Mouse (Mus musculus) liver, embryonic 16.5 days (tissue): ENCODE data around the gene Cracr2a. TPM values are rescaled to one million over a fixed set of nuclear protein-coding genes. Genes with fewer than 3 reads are reported as not detected.

Experiments
- ATAC-seq: fragments of 200-750 bp; cut with Nextera tagmentation; 2 replicates; pipeline ENCODE4 v1.8.0; 2017; ENCODE audit warnings: low read depth, mild to moderate bottlenecking, moderate number of reproducible peaks, moderate library complexity
- H3K27ac ChIP-seq: fragments of 300-500 bp; sonication (generic); 2 replicates; pipeline ENCODE4 v1.5.1; 2014; ENCODE audit warnings: mild to moderate bottlenecking, low read length
- H3K27me3 ChIP-seq: fragments of 300-500 bp; sonication (generic); 2 replicates; pipeline ENCODE4 v1.6.1; 2014; ENCODE audit warnings: low read depth, low read length, mixed read lengths; ENCODE audit not compliant: control insufficient read depth, insufficient read depth
- H3K36me3 ChIP-seq: fragments of 300-500 bp; sonication (generic); 2 replicates; pipeline ENCODE4 v1.6.1; 2014; ENCODE audit warnings: mild to moderate bottlenecking; ENCODE audit not compliant: control insufficient read depth, insufficient read depth
- H3K4me1 ChIP-seq: fragments of 300-500 bp; sonication (generic); 2 replicates; pipeline ENCODE4 v1.6.1; 2014; ENCODE audit warnings: low read depth, low read length, mixed read lengths; ENCODE audit not compliant: control insufficient read depth
- H3K4me2 ChIP-seq: fragments of 300-500 bp; sonication (generic); 2 replicates; pipeline ENCODE4 v1.6.1; 2014; ENCODE audit warnings: low read depth, low read length, mixed read lengths
- H3K4me3 ChIP-seq: fragments of 300-500 bp; sonication (generic); 2 replicates; pipeline ENCODE4 v1.5.1; 2014; ENCODE audit warnings: low read depth, mild to moderate bottlenecking, low read length
- H3K9ac ChIP-seq: fragments of 300-500 bp; sonication (generic); 2 replicates; pipeline ENCODE4 v1.6.1; 2014; ENCODE audit warnings: low read depth, low read length
- H3K9me3 ChIP-seq: fragments of 300-500 bp; sonication (generic); replicated peaks from 2 replicates; pipeline ENCODE4 v1.6.1; 2016; ENCODE audit warnings: low read length; ENCODE audit not compliant: control insufficient read depth
- WGBS: fragments of 180-500 bp; shearing (Covaris S2); extraction: QIAGEN DNeasy Blood & Tissue Kit; methylation state at CpG from one replicate; pipeline ENCODE4 v1.1.7; 2014; ENCODE audit not compliant: insufficient replicate concordance; 5-methylcytosine and 5-hydroxymethylcytosine counted together
- polyA plus RNA-seq: library from polyadenylated mRNA; unstranded; fragments of >200 nt; fragmentation: Nextera tagmentation; extraction: Ambion mirVana; gene quantifications from 2 replicates; pipeline ENCODE4 v1.2.1, GENCODE M21; 2015

Cracr2a gene
- polyA plus RNA-seq, 1 experiment from 2014 or later: 1.3 TPM

- H3K4me1 ChIP-seq: no peaks in the 10 kb centered on the region
- 69% methylated on average over 2 of the region's 2 CpGs for WGBS
- H3K36me3 ChIP-seq: no peaks in the 10 kb centered on the region
- H3K27me3 ChIP-seq: no peaks in the 10 kb centered on the region
- no peak overlapping the region for H3K9ac ChIP-seq
- no peak overlapping the region for H3K4me2 ChIP-seq
- ATAC-seq: no peak
- no peak overlapping the region for H3K4me3 ChIP-seq
- no peak overlapping the region for H3K27ac ChIP-seq
- no peaks in the 10 kb centered on the region for H3K9me3 ChIP-seq
These were observed 73.7 kb downstream of the Cracr2a start for GRCm38 (mm10) chr6:127634858-127635257.

GRCm38 (mm10) chr6:127635462-127636189 is 74.5 kb downstream of the Cracr2a start:
- Histone ChIP-seq H3K4me3 (no peak overlapping the region), H3K27me3 (no peaks in the 10 kb centered on the region), H3K9ac (no peak overlapping the region), H3K36me3 (no peaks in the 10 kb centered on the region), H3K4me2 (no peak overlapping the region), H3K9me3 (no peaks in the 10 kb centered on the region), H3K4me1 (no peaks in the 10 kb centered on the region), H3K27ac (no peak overlapping the region)
- ATAC-seq: no peak
- 76% methylated on average over 9 of the region's 9 CpGs for WGBS

GRCm38 (mm10) chr6:127641077-127641801 is 80.1 kb downstream of the Cracr2a start:
- ATAC-seq: no peak
- Histone ChIP-seq H3K4me2 (no peak overlapping the region), H3K4me3 (no peak overlapping the region), H3K27ac (no peak overlapping the region), H3K9me3 (no peaks in the 10 kb centered on the region), H3K27me3 (no peaks in the 10 kb centered on the region), H3K4me1 (no peaks in the 10 kb centered on the region), H3K9ac (no peak overlapping the region), H3K36me3 (no peaks in the 10 kb centered on the region)
- WGBS: 45% methylated on average over 8 of the region's 8 CpGs

- H3K36me3 ChIP-seq: no peaks in the 10 kb centered on the region
- ATAC-seq: no peak
- no peaks in the 10 kb centered on the region for H3K27me3 ChIP-seq
- 55% methylated on average over 4 of the region's 4 CpGs for WGBS
- H3K4me1 ChIP-seq: no peaks in the 10 kb centered on the region
- H3K4me3 ChIP-seq: no peak overlapping the region
- no peak overlapping the region for H3K27ac ChIP-seq
- no peak overlapping the region for H3K9ac ChIP-seq
- H3K9me3 ChIP-seq: no peaks in the 10 kb centered on the region
- no peak overlapping the region for H3K4me2 ChIP-seq
These were observed 94.8 kb downstream of the Cracr2a start for GRCm38 (mm10) chr6:127655988-127656387.

- no peak overlapping the region for H3K9ac ChIP-seq
- WGBS: 78% methylated on average over 11 of the region's 11 CpGs
- H3K4me1 ChIP-seq: no peaks in the 10 kb centered on the region
- no peak overlapping the region for H3K4me2 ChIP-seq
- H3K27ac ChIP-seq: no peak overlapping the region
- ATAC-seq: no peak
- no peaks in the 10 kb centered on the region for H3K9me3 ChIP-seq
- H3K27me3 ChIP-seq: no peaks in the 10 kb centered on the region
- H3K36me3 ChIP-seq: no peaks in the 10 kb centered on the region
- no peak overlapping the region for H3K4me3 ChIP-seq
These were observed 96.0 kb downstream of the Cracr2a start for GRCm38 (mm10) chr6:127657152-127657551.

- WGBS: 75% methylated on average over 5 of the region's 5 CpGs
These were observed 98.3 kb downstream of the Cracr2a start for GRCm38 (mm10) chr6:127659472-127659871.

GRCm38 (mm10) chr6:127659966-127660365 is 98.8 kb downstream of the Cracr2a start:
- 75% methylated on average over 4 of the region's 4 CpGs for WGBS
- no peak overlapping the region for H3K27ac ChIP-seq
- ATAC-seq: no peak
- no peaks in the 10 kb centered on the region for H3K4me1 ChIP-seq
- H3K27me3 ChIP-seq: no peaks in the 10 kb centered on the region
- no peaks in the 10 kb centered on the region for H3K9me3 ChIP-seq
- no peak overlapping the region for H3K4me2 ChIP-seq
- no peak overlapping the region for H3K9ac ChIP-seq
- H3K4me3 ChIP-seq: no peak overlapping the region
- H3K36me3 ChIP-seq: no peaks in the 10 kb centered on the region

More at GRCm38 (mm10) chr6:127659472-127659871, 98.3 kb downstream of the Cracr2a start:
- Histone ChIP-seq H3K36me3 (no peaks in the 10 kb centered on the region), H3K4me2 (no peak overlapping the region), H3K27me3 (no peaks in the 10 kb centered on the region), H3K9ac (no peak overlapping the region), H3K4me1 (no peaks in the 10 kb centered on the region), H3K9me3 (no peaks in the 10 kb centered on the region), H3K4me3 (no peak overlapping the region), H3K27ac (no peak overlapping the region)
- ATAC-seq: no peak

- H3K4me1 ChIP-seq: no peaks in the 10 kb centered on the region
- H3K9ac ChIP-seq: no peak overlapping the region
- ATAC-seq: no peak
- H3K4me3 ChIP-seq: no peak overlapping the region
- no peak overlapping the region for H3K4me2 ChIP-seq
- H3K36me3 ChIP-seq: no peaks in the 10 kb centered on the region
- WGBS: 69% methylated on average over 7 of the region's 7 CpGs
- no peaks in the 10 kb centered on the region for H3K9me3 ChIP-seq
- H3K27me3 ChIP-seq: no peaks in the 10 kb centered on the region
- no peak overlapping the region for H3K27ac ChIP-seq
These were observed 100.7 kb downstream of the Cracr2a start for GRCm38 (mm10) chr6:127661717-127662292.

GRCm38 (mm10) chr6:127663263-127663662 is 102.1 kb downstream of the Cracr2a start:
- H3K9ac ChIP-seq: no peak overlapping the region
- no peak overlapping the region for H3K4me3 ChIP-seq
- no peaks in the 10 kb centered on the region for H3K36me3 ChIP-seq
- no peaks in the 10 kb centered on the region for H3K27me3 ChIP-seq
- H3K9me3 ChIP-seq: no peaks in the 10 kb centered on the region
- no peak overlapping the region for H3K4me2 ChIP-seq
- WGBS: 71% methylated on average over 7 of the region's 7 CpGs
- H3K27ac ChIP-seq: no peak overlapping the region
- ATAC-seq: no peak
- no peaks in the 10 kb centered on the region for H3K4me1 ChIP-seq
